Mouse (Mus musculus) embryonic stem cell, embryonic (primary cell): ENCODE results near the gene Gm10234.

Experiments used
- CTCF ChIA-PET, 4 experiments: fragments of 300-600 bp in 2 of 4; fragments of 350-600 bp in 2 of 4; sonication (Branson Sonifier 250); formaldehyde crosslinking; loops; one replicate each; lab custom pipeline; 2022; ENCODE audit warnings: inconsistent platforms in 2 of 4; lab: Charles Lee
- POLR2A ChIA-PET, 4 experiments: fragments of 300-600 bp in 2 of 4; fragments of 350-600 bp in 2 of 4; sonication (Branson Sonifier 250); formaldehyde crosslinking; loops; one replicate each; lab custom pipeline; 2022; ENCODE audit warnings: antibody characterized with exemption in 4 of 4, inconsistent platforms in 1 of 4; lab: Charles Lee

Gm10234 gene

DNA sequence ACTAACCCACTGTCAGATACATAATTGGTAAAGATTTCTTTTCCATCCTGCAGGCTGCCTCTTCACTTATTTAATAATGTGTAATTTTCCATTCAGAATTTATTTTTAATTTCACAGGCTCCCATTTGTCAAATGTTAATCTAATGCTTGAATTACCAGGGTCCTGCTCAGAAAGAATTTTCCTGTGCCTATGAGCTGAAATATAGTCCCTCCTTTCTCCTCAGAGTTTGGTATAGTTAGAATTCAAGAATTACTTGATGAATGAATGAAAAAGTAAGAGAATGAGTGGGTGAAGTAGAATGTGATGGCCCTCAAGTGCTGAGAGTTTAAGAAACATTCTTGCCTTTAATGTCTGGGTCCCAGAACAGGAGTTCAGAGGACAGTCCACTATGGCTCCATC lies at the start of gene Gm10234:
TSS of gene Gm10234 (plus strand) at position 301 of the 400 bp plus-strand sequence.
- CTCF ChIA-PET = interaction anchor here in 1 of 4 experiments (0.6 kb wide), 1 partner anchor 444 kb away, joined by 3 read pairs; no protein-coding TSS in a partner anchor

DNA sequence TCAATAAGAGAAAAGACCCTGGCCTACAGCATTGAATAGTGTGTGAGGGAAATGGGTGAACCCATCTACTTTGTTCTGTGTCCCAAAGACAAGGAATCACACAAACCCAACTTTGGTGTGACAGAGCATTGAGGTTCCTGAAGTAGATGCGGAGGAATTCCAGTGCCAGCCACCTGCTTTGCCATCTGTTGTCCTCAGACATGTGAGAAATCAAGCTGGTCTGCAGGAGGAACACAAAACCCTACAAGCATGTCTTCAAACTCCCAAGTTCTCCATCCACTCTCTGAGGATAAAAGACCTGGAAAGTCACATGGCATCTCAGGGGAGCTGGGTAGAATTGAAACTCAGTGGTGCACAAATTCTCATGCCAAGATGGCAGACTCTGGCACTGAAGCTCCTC lies 44.3 kb upstream of the Gm10234 start:
- ChIA-PET POLR2A (no interaction called here), CTCF (no interaction called here)

More for the DNA sequence above, at the start of gene Gm10234:
- POLR2A ChIA-PET = no interaction called here

DNA sequence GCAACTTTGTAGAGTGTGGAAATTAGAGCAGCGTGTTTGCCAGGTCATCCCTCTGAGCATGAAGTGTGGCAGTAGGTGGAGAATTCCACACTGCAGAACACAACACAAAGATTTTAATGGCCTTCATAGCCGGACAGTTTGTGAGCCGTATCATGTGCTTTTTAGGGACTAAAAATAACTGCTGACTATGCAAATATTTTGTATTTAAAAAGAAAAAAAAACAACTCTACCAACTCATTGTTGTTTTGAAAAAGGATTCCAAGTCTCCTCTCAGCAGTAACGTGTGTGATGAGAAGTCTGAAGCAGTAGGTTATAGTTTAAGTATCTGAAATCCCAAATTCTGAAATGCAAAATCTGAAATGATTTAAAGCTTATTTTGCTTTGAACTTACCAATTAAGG lies 25.9 kb upstream of the Gm10234 start:
- ChIA-PET CTCF (no interaction called here), POLR2A (no interaction called here)

DNA sequence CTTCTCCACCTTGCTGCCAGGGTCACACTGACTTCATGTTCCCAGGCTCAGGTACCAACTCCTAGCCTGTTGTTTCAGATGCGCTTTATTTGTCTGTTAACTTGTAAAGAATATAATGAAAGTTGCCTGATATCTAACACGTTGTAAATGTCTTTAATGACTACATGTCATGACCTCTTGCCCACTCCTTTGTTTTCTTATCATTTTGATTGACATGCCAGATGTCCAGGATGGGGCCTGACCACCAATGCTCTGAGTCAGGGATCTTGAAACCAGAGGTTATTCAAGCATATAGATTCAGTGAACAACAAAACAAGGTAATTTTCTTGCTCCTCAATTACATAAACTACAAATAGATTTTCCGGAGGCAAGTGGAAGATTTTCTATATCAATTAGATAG lies 23.5 kb upstream of the Gm10234 start:
- POLR2A ChIA-PET = no interaction called here
- CTCF ChIA-PET = no interaction called here

DNA sequence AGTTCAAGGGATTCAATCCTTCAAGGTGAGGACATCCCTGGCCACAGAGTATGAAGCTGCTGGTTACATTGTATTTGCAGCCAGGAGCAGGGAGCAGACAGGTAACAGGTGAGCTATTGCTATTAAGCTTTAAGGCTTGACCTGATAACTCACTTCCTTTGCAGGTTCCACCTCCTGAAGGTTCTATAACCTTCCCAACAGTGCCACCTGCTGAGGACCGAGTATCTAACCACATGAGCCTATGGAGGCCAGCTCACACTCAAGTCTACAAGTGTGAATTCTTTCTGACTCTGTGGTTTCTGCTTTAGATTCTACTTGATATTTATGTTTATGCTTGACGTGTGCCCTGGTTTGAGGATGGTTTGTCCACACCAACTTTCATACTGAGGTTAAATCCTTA lies 21.3 kb upstream of the Gm10234 start:
- POLR2A ChIA-PET = no interaction called here
- CTCF ChIA-PET = interaction anchor here (0.5 to 1.1 kb wide), 5 partner anchors 8 to 1247 kb away, joined by 3 read pairs; no protein-coding TSS in a partner anchor

DNA sequence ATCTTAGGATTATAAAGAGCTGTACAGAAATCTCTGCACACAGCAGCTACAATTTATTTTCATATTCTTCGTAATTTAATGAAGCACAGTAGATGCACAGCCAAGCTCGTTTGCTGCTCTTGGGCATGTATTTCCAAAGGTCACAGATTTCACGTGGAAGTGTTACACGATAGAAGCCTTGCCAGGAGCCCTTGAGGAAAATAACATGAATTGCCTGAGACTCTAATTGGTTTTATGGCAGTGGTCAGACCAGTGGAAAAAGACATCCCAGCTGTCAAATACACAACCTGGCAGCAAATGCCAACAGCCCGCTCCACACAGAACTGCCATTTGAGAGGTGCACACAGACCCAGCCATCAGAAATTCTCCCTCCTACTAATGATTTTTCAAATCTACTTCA lies 9.3 kb downstream of the Gm10234 start:
- POLR2A ChIA-PET = no interaction called here

DNA sequence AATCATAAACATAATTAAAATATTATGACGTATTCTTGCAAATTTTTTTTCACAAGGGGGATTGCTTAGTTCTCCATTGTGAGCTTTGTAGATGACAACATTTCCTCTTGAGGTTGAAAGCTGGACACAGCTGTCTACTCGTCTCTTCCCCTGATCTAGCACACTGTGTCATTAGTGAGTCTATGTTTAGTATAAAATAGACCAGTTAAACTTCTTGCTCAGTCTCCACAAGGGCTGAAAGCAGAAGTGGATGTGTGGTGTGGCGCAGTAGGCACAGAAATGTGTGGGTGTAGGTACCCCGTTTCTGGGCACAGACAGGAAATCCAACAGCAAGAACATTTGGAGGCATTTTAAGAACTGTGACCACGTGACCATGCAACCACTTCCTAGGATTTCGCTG lies 12.9 kb downstream of the Gm10234 start:
- ChIA-PET POLR2A (interaction anchor here in 1 of 4 experiments (0.8 kb wide), 1 partner anchor 18 kb away, joined by 3 read pairs; no protein-coding TSS in a partner anchor), CTCF (interaction anchor here in 1 of 4 experiments (1.3 kb wide), 1 partner anchor 43 kb away, joined by 3 read pairs; no protein-coding TSS in a partner anchor)

More for the DNA sequence above, 9.3 kb downstream of the Gm10234 start:
- CTCF ChIA-PET = no interaction called here

DNA sequence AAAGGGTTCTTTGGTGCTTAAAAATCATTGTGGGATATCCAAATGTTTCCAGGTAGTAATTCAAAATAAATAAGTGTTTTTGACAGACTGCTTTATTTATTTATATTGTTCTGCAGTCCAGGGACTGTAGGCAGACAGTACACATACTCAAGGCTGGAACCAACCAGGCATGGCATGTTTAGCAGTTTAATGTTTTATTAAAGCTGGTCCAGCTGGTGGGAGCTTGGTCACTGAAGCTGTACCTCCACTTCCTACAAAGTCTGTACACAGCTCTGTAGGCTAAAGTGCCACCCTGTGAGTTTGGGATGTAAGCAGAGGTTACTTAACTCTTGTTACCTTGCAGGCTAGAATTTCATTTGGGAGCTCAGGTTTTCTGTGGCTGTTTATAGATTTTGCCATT lies 27.5 kb downstream of the Gm10234 start:
- ChIA-PET POLR2A (no interaction called here), CTCF (interaction anchor here in 1 of 4 experiments (0.7 kb wide), 1 partner anchor 9 kb away, joined by 5 read pairs; no protein-coding TSS in a partner anchor)

DNA sequence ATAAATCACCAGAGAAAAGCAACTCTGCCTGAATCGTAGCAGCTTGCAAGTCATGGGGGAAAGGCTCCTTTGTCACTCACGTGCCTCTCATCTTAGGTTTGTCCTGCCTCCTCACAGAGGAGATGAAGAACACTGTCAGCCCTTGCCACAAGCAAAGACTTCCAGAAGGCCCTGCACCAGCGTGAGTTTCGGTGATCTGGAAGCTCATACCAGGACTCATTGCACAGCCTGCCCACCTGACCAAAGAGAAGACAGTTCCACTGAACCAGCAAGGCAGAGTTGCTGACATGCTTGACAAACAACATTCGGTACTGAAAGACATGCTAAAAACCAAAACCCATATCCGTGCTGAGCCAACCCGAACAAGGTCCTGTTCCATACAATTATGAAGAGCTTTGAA lies 31.1 kb downstream of the Gm10234 start:
- POLR2A ChIA-PET = interaction anchor here in 1 of 4 experiments (0.8 kb wide), 1 partner anchor 19 kb away, joined by 3 read pairs; no protein-coding TSS in a partner anchor
- CTCF ChIA-PET = interaction anchor here in 1 of 4 experiments (0.8 kb wide), 1 partner anchor 157 kb away, joined by 3 read pairs; no protein-coding TSS in a partner anchor

DNA sequence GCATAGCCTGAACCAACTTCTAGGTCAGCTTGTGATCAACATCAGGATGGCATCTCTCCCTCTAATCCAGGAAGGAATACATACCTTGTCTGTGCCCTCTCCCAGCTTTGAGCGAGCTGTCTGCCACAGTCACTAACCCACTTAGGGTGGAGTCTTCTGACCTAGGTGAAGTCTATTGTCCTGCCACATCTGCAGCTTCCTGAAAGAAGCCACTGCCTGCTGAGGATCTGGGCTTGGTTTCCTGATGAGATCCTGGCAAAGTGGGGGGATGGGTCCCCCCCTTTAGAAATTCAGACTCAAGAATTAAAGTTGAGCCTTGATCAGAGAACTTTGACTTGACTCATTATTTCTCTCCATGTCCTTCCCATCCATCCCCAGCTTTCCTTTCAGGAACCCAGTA lies 32.0 kb downstream of the Gm10234 start:
- POLR2A ChIA-PET = no interaction called here

DNA sequence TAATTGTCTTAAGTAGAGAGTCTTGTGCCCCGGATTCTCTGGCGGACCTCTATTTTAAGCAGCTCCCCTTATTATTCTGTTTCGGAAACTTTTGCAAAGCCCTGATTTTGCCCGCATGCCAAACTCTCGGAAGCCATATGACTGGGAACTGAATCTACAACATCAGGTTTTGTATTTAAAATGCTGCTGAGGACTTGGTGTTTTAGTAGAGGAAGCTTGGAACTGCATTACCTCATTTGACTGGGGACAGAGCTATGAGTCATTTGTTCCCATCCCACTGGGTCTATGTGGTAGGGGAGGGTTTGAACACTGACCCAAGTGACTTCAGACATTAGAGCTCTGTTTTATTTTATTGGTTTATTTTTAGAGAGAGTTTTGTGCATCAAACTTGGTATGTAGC lies 38.2 kb downstream of the Gm10234 start:
- ChIA-PET POLR2A (no interaction called here), CTCF (no interaction called here)

More for the DNA sequence above, 32.0 kb downstream of the Gm10234 start:
- CTCF ChIA-PET = no interaction called here

DNA sequence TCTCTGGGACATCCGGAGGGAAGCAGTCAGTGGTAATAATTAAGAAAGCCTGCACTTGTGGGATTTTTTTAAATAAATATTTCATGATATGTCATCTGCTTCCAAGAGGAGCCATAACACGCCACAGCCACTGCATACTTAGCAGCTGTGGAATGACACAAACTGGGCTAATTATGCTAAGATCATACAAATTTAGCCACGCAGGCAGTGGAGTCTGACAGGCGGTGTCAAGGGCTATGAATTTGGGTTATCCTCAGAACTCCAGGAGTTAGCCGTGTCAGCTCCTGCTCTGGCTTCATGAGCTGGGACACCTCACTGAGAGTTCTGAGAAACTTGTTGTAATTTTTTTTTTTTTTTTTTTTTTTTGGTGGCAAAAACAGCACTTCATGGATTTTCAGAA lies 40.8 kb downstream of the Gm10234 start:
- POLR2A ChIA-PET = no interaction called here
- CTCF ChIA-PET = no interaction called here

DNA sequence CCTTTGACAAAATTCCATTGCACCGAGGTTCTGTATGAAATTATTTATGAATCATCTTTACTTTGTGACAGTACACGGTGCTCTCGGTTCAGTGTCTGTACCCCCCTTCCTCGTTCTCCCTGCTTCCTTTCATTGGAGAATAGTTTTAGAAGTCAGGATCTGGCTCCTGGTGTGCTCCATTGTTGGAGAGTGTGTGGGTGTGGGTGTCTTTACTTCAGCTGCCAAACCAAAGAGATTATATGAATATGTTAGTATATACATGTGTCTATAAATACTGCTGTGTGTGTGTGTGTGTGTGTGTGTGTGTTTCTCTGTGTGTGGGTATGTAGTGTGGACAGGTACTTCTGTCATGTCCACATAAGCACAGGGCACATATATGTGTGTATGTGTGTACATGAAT lies 49.9 kb downstream of the Gm10234 start:
- CTCF ChIA-PET = no interaction called here
- POLR2A ChIA-PET = no interaction called here
